Mouse (Mus musculus) CH12.LX (cell line): ENCODE results near the gene Rrad. TPM values are rescaled to one million over a fixed set of nuclear protein-coding genes. Genes with fewer than 3 reads are reported as not detected.

ENCODE experiments used
- DNase-seq: peaks from one replicate; pipeline ENCODE4 v3.0.0-alpha.2; 2013; ENCODE audit errors: extremely low read depth
- H3K27ac ChIP-seq: 2 replicates; pipeline ENCODE4 v1.5.1; 2012; ENCODE audit warnings: low read depth, mild to moderate bottlenecking, control low read depth, moderate library complexity; ENCODE audit not compliant: insufficient read depth
- H3K27me3 ChIP-seq: replicated peaks from 2 replicates; pipeline ENCODE3; 2012; ENCODE audit warnings: inconsistent platforms
- H3K36me3 ChIP-seq, 2 experiments: replicated peaks in 1 of 2; 2 replicates each; pipeline versions ENCODE3 to v1.6.1; 2012; ENCODE audit warnings: inconsistent platforms in 1 of 2, low read length in 1 of 2, mild to moderate bottlenecking in 1 of 2, mixed read lengths in 1 of 2, moderate library complexity in 1 of 2; ENCODE audit not compliant: control insufficient read depth in 1 of 2, insufficient read depth in 1 of 2
- H3K4me1 ChIP-seq, 2 experiments: 2 replicates each; pipeline ENCODE4 v1.6.1; 2012; ENCODE audit warnings: inconsistent platforms in 1 of 2, moderate library complexity in 1 of 2; ENCODE audit not compliant: insufficient read depth in 2 of 2, control insufficient read depth in 1 of 2
- H3K4me2 ChIP-seq: 2 replicates; pipeline ENCODE4 v1.6.1; 2012; ENCODE audit warnings: low read depth, mild to moderate bottlenecking, control low read depth; ENCODE audit not compliant: poor library complexity, insufficient read depth, severe bottlenecking
- H3K4me3 ChIP-seq, 3 experiments: fragments of 150-350 bp in 1 of 3; sonication (generic) in 1 of 3; replicated peaks in 1 of 3; 2 replicates each; pipeline versions ENCODE3 to v1.5.1; 2011 to 2012; ENCODE audit warnings: low read depth in 2 of 3, low read length in 2 of 3, mild to moderate bottlenecking in 2 of 3, moderate library complexity in 2 of 3, control low read depth in 1 of 3, improper control_type of control experiment in 1 of 3, inconsistent platforms in 1 of 3, mixed read lengths in 1 of 3; ENCODE audit not compliant: poor library complexity in 1 of 3
- H3K79me2 ChIP-seq: replicated peaks from 2 replicates; pipeline ENCODE4 v1.6.1; 2012; ENCODE audit warnings: mild to moderate bottlenecking, moderate library complexity; ENCODE audit not compliant: control insufficient read depth, poor library complexity, insufficient read depth, severe bottlenecking; ENCODE audit errors: extremely low read depth
- H3K9ac ChIP-seq: 2 replicates; pipeline ENCODE4 v1.6.1; 2012; ENCODE audit warnings: low read depth, mild to moderate bottlenecking, control low read depth, moderate library complexity; ENCODE audit not compliant: insufficient read depth
- H3K9me3 ChIP-seq: replicated peaks from 2 replicates; pipeline ENCODE3; 2012; ENCODE audit warnings: low read length, inconsistent platforms, mixed read lengths
- BHLHE40 ChIP-seq: IDR thresholded peaks from 2 replicates; pipeline ENCODE4 v1.6.1; 2011; ENCODE audit warnings: mild to moderate bottlenecking, low read depth, low read length, improper control_type of control experiment
- CHD1 ChIP-seq: IDR thresholded peaks from 2 replicates; pipeline ENCODE4 v1.6.1; 2012; ENCODE audit warnings: low read depth, low read length, improper control_type of control experiment, inconsistent platforms
- CTCF ChIP-seq, 2 experiments: IDR thresholded peaks in 1 of 2; conservative IDR thresholded peaks in 1 of 2; 2 replicates each; pipeline ENCODE4 v1.5.1; 2011 to 2012; ENCODE audit warnings: low read depth in 2 of 2, low read length in 2 of 2, improper control_type of control experiment in 1 of 2, inconsistent platforms in 1 of 2, mild to moderate bottlenecking in 1 of 2, moderate library complexity in 1 of 2
- E2F4 ChIP-seq: IDR thresholded peaks from 2 replicates; pipeline ENCODE4 v1.6.1; 2011; ENCODE audit warnings: low read depth, low read length, improper control_type of control experiment; ENCODE audit not compliant: insufficient replicate concordance
- ELF1 ChIP-seq: IDR thresholded peaks from 2 replicates; pipeline ENCODE4 v1.6.1; 2014; ENCODE audit warnings: low read depth, mild to moderate bottlenecking, inconsistent platforms, low read length, improper control_type of control experiment
- EP300 ChIP-seq: IDR thresholded peaks from 2 replicates; pipeline ENCODE4 v1.6.1; 2011; ENCODE audit warnings: low read length, improper control_type of control experiment
- ETS1 ChIP-seq: conservative IDR thresholded peaks from 2 replicates; pipeline ENCODE4 v1.6.1; 2012; ENCODE audit warnings: low read depth, mild to moderate bottlenecking, inconsistent platforms, low read length, improper control_type of control experiment, moderate library complexity
- HCFC1 ChIP-seq: IDR thresholded peaks from 2 replicates; pipeline ENCODE4 v1.6.1; 2012; ENCODE audit warnings: low read depth, mild to moderate bottlenecking, inconsistent platforms, low read length, improper control_type of control experiment
- KAT2A ChIP-seq: IDR thresholded peaks from 2 replicates; pipeline ENCODE4 v1.6.1; 2012; ENCODE audit warnings: low read length, improper control_type of control experiment, inconsistent platforms; ENCODE audit not compliant: insufficient replicate concordance
- MYC ChIP-seq: IDR thresholded peaks from 2 replicates; pipeline ENCODE4 v1.6.1; 2011; ENCODE audit warnings: low read depth, mild to moderate bottlenecking, improper control_type of control experiment, low read length
- NELFE ChIP-seq: IDR thresholded peaks from 2 replicates; pipeline ENCODE4 v1.6.1; 2011; ENCODE audit warnings: low read depth, low read length, improper control_type of control experiment
- PAX5 ChIP-seq: IDR thresholded peaks from 2 replicates; pipeline ENCODE4 v1.6.1; 2012; ENCODE audit warnings: low read length, inconsistent platforms, mixed read lengths
- POLR2AphosphoS2 ChIP-seq: IDR thresholded peaks from 2 replicates; pipeline ENCODE4 v1.6.1; 2011; ENCODE audit warnings: low read depth, low read length, improper control_type of control experiment
- RAD21 ChIP-seq: IDR thresholded peaks from 2 replicates; pipeline ENCODE4 v1.6.1; 2011; ENCODE audit warnings: low read depth, mild to moderate bottlenecking, low read length, improper control_type of control experiment, moderate library complexity
- SIN3A ChIP-seq: IDR thresholded peaks from 2 replicates; pipeline ENCODE4 v1.6.1; 2012; ENCODE audit warnings: low read length, improper control_type of control experiment, inconsistent platforms
- TCF12 ChIP-seq: IDR thresholded peaks from 2 replicates; pipeline ENCODE4 v1.6.1; 2014; ENCODE audit warnings: low read depth, mild to moderate bottlenecking, inconsistent platforms, low read length, improper control_type of control experiment
- UBTF ChIP-seq: IDR thresholded peaks from 2 replicates; pipeline ENCODE4 v1.6.1; 2012; ENCODE audit warnings: low read depth, mild to moderate bottlenecking, inconsistent platforms, low read length, improper control_type of control experiment, moderate library complexity
- USF1 ChIP-seq: IDR thresholded peaks from 2 replicates; pipeline ENCODE4 v1.6.1; 2014; ENCODE audit warnings: low read depth, mild to moderate bottlenecking, inconsistent platforms, low read length, improper control_type of control experiment
- USF2 ChIP-seq: conservative IDR thresholded peaks from 2 replicates; pipeline ENCODE4 v1.6.1; 2011; ENCODE audit warnings: low read depth, low read length, improper control_type of control experiment
- ZKSCAN1 ChIP-seq: IDR thresholded peaks from 2 replicates; pipeline ENCODE4 v1.6.1; 2012; ENCODE audit warnings: low read depth, inconsistent platforms, low read length, improper control_type of control experiment, borderline replicate concordance
- dilution Hi-C: fragments of 300-500 bp; cut with MboI; formaldehyde crosslinking; loops from 2 replicates; pipeline ENCODE4 v1.14.3; 2020; ENCODE audit warnings: low sequenced_read_pairs; ENCODE audit not compliant: extremely low pct_unique_long_range_greater_than_20kb, extremely low pct_ligation_motif_present
- in situ Hi-C: fragments of 300-500 bp; cut with MboI; formaldehyde crosslinking; loops from 3 replicates; pipeline ENCODE4 v1.14.3; 2019; ENCODE audit warnings: low sequenced_read_pairs, low pct_ligation_motif_present, low pct_unique_long_range_greater_than_20kb, mixed read lengths
- polyA plus RNA-seq: library from polyadenylated mRNA; unstranded; fragments of >175 nt; gene quantifications from 2 replicates; pipeline ENCODE4 v1.2.1, GENCODE M21; 2012; ENCODE audit warnings: low read depth; ENCODE audit not compliant: insufficient read length
- total RNA-seq, 2 experiments: library from RNA; depleted of rRNA; stranded (reverse); fragments of 300-350 nt in 1 of 2; fragments of >200 nt in 1 of 2; gene quantifications; 2 replicates each; pipeline ENCODE4 v1.2.3; 2012 to 2014

Rrad gene
- total and polyA plus RNA-seq, 3 experiments = 30.9 to 32.3 (median 31.7) TPM

- TF ChIP-seq UBTF = no peak
- TF ChIP-seq USF1 = no peak
- no peak for TF ChIP-seq NELFE
- TF ChIP-seq PAX5 = no peak
- TF ChIP-seq USF2 = no peak
- no peak for TF ChIP-seq POLR2AphosphoS2
- TF ChIP-seq MYC = no peak
- no peak for TF ChIP-seq CTCF (conservative IDR thresholded peaks at IDR 0.05 in 1 of 2, IDR thresholded peaks at IDR 0.05 in 1 of 2; ENCODE audit: low read depth in 2 of 2, low read length in 2 of 2)
- no peak for TF ChIP-seq E2F4
- no peak for TF ChIP-seq SIN3A
- TF ChIP-seq ETS1 = no peak
- TF ChIP-seq ZKSCAN1 = no peak
- H3K4me2 ChIP-seq = peak overlapping the region; percentile 56; the same call in 1 of the 2 replicates
- H3K9ac ChIP-seq = peak overlapping the region; percentile 71; the same call in 1 of the 2 replicates
- H3K36me3 ChIP-seq = peaks cover 11 to 35% of the 10 kb centered on the region in 2 experiments
- in situ Hi-C loops (no loop called here), dilution Hi-C loops (no loop called here)
- H3K9me3 ChIP-seq = no peaks in the 10 kb centered on the region
- H3K27ac ChIP-seq = no peak overlapping the region
- peaks cover 13 to 40% of the 10 kb centered on the region in 2 experiments for H3K4me1 ChIP-seq
- H3K4me3 ChIP-seq = peak overlapping the region in 2 of 3 experiments; percentile 79 to 82
- no peaks in the 10 kb centered on the region for H3K27me3 ChIP-seq
- no peaks in the 10 kb centered on the region for H3K79me2 ChIP-seq
- DNase-seq = no peak
Observed at GRCm38 (mm10) chr8:104629306-104630110, 1.6 kb downstream of the Rrad start.

GRCm38 (mm10) chr8:104628402-104628801, 2.7 kb downstream of the Rrad start:
- H3K4me3 ChIP-seq = no peak overlapping the region
- peaks cover 11 to 27% of the 10 kb centered on the region in 2 experiments for H3K36me3 ChIP-seq
- no peak overlapping the region for H3K4me2 ChIP-seq
- dilution Hi-C loops (no loop called here), in situ Hi-C loops (no loop called here)
- H3K9ac ChIP-seq = no peak overlapping the region
- H3K4me1 ChIP-seq = peaks cover 12 to 39% of the 10 kb centered on the region in 2 experiments
- no peak overlapping the region for H3K27ac ChIP-seq
- H3K9me3 ChIP-seq = no peaks in the 10 kb centered on the region
- H3K79me2 ChIP-seq = no peaks in the 10 kb centered on the region
- H3K27me3 ChIP-seq = no peaks in the 10 kb centered on the region
- no peak for TF ChIP-seq NELFE
- TF ChIP-seq HCFC1 = no peak
- no peak for TF ChIP-seq ELF1
- no peak for TF ChIP-seq E2F4
- TF ChIP-seq CHD1 = no peak
- TF ChIP-seq ZKSCAN1 = no peak
- TF ChIP-seq RAD21 = no peak
- TF ChIP-seq UBTF = no peak
- TF ChIP-seq CTCF (conservative IDR thresholded peaks at IDR 0.05 in 1 of 2, IDR thresholded peaks at IDR 0.05 in 1 of 2; ENCODE audit: low read depth in 2 of 2, low read length in 2 of 2) = no peak
- TF ChIP-seq KAT2A = no peak
- TF ChIP-seq PAX5 = no peak
- TF ChIP-seq TCF12 = no peak
- no peak for TF ChIP-seq BHLHE40
- TF ChIP-seq EP300 = no peak
- DNase-seq = no peak
